Mouse (Mus musculus) CH12.LX (cell line): ENCODE measurements at regions not wholly inside any gene's neighbourhood (a gene's known extent, or its start where the extent isn't known, plus 50 kb on each side); places are given as distances from the start of the nearest gene placed in this dataset.

ENCODE experiments used
- DNase-seq: peaks from one replicate; pipeline ENCODE4 v3.0.0-alpha.2; 2013; ENCODE audit errors: extremely low read depth
- H3K27ac ChIP-seq: 2 replicates; pipeline ENCODE4 v1.5.1; 2012; ENCODE audit warnings: low read depth, mild to moderate bottlenecking, control low read depth, moderate library complexity; ENCODE audit not compliant: insufficient read depth
- H3K27me3 ChIP-seq: replicated peaks from 2 replicates; pipeline ENCODE3; 2012; ENCODE audit warnings: inconsistent platforms
- H3K36me3 ChIP-seq, 2 experiments: replicated peaks in 1 of 2; 2 replicates each; pipeline versions ENCODE3 to v1.6.1; 2012; ENCODE audit warnings: inconsistent platforms in 1 of 2, low read length in 1 of 2, mild to moderate bottlenecking in 1 of 2, mixed read lengths in 1 of 2, moderate library complexity in 1 of 2; ENCODE audit not compliant: control insufficient read depth in 1 of 2, insufficient read depth in 1 of 2
- H3K4me1 ChIP-seq, 2 experiments: 2 replicates each; pipeline ENCODE4 v1.6.1; 2012; ENCODE audit warnings: inconsistent platforms in 1 of 2, moderate library complexity in 1 of 2; ENCODE audit not compliant: insufficient read depth in 2 of 2, control insufficient read depth in 1 of 2
- H3K4me2 ChIP-seq: 2 replicates; pipeline ENCODE4 v1.6.1; 2012; ENCODE audit warnings: low read depth, mild to moderate bottlenecking, control low read depth; ENCODE audit not compliant: poor library complexity, insufficient read depth, severe bottlenecking
- H3K4me3 ChIP-seq, 3 experiments: fragments of 150-350 bp in 1 of 3; sonication (generic) in 1 of 3; replicated peaks in 1 of 3; 2 replicates each; pipeline versions ENCODE3 to v1.5.1; 2011 to 2012; ENCODE audit warnings: low read depth in 2 of 3, low read length in 2 of 3, mild to moderate bottlenecking in 2 of 3, moderate library complexity in 2 of 3, control low read depth in 1 of 3, improper control_type of control experiment in 1 of 3, inconsistent platforms in 1 of 3, mixed read lengths in 1 of 3; ENCODE audit not compliant: poor library complexity in 1 of 3
- H3K79me2 ChIP-seq: replicated peaks from 2 replicates; pipeline ENCODE4 v1.6.1; 2012; ENCODE audit warnings: mild to moderate bottlenecking, moderate library complexity; ENCODE audit not compliant: control insufficient read depth, poor library complexity, insufficient read depth, severe bottlenecking; ENCODE audit errors: extremely low read depth
- H3K9ac ChIP-seq: 2 replicates; pipeline ENCODE4 v1.6.1; 2012; ENCODE audit warnings: low read depth, mild to moderate bottlenecking, control low read depth, moderate library complexity; ENCODE audit not compliant: insufficient read depth
- H3K9me3 ChIP-seq: replicated peaks from 2 replicates; pipeline ENCODE3; 2012; ENCODE audit warnings: low read length, inconsistent platforms, mixed read lengths
- BHLHE40 ChIP-seq: IDR thresholded peaks from 2 replicates; pipeline ENCODE4 v1.6.1; 2011; ENCODE audit warnings: mild to moderate bottlenecking, low read depth, low read length, improper control_type of control experiment
- CHD2 ChIP-seq: IDR thresholded peaks from 2 replicates; pipeline ENCODE4 v1.6.1; 2011; ENCODE audit warnings: low read length, improper control_type of control experiment
- CTCF ChIP-seq, 2 experiments: IDR thresholded peaks in 1 of 2; conservative IDR thresholded peaks in 1 of 2; 2 replicates each; pipeline ENCODE4 v1.5.1; 2011 to 2012; ENCODE audit warnings: low read depth in 2 of 2, low read length in 2 of 2, improper control_type of control experiment in 1 of 2, inconsistent platforms in 1 of 2, mild to moderate bottlenecking in 1 of 2, moderate library complexity in 1 of 2
- EP300 ChIP-seq: IDR thresholded peaks from 2 replicates; pipeline ENCODE4 v1.6.1; 2011; ENCODE audit warnings: low read length, improper control_type of control experiment
- ETS1 ChIP-seq: conservative IDR thresholded peaks from 2 replicates; pipeline ENCODE4 v1.6.1; 2012; ENCODE audit warnings: low read depth, mild to moderate bottlenecking, inconsistent platforms, low read length, improper control_type of control experiment, moderate library complexity
- GABPA ChIP-seq: IDR thresholded peaks from 2 replicates; pipeline ENCODE4 v1.6.1; 2012; ENCODE audit warnings: low read depth, low read length, improper control_type of control experiment, inconsistent platforms; ENCODE audit not compliant: insufficient replicate concordance
- IRF4 ChIP-seq: IDR thresholded peaks from 2 replicates; pipeline ENCODE4 v1.6.1; 2014; ENCODE audit warnings: low read depth, mild to moderate bottlenecking, inconsistent platforms, low read length, improper control_type of control experiment
- JUND ChIP-seq: conservative IDR thresholded peaks from 2 replicates; pipeline ENCODE4 v1.6.1; 2011; ENCODE audit warnings: low read depth, low read length, improper control_type of control experiment
- MAFK ChIP-seq: IDR thresholded peaks from 2 replicates; pipeline ENCODE4 v1.6.1; 2011; ENCODE audit warnings: low read length, improper control_type of control experiment; ENCODE audit not compliant: insufficient replicate concordance
- MAX ChIP-seq: IDR thresholded peaks from 2 replicates; pipeline ENCODE4 v1.6.1; 2011; ENCODE audit warnings: low read length, improper control_type of control experiment
- MXI1 ChIP-seq: IDR thresholded peaks from 2 replicates; pipeline ENCODE4 v1.6.1; 2011; ENCODE audit warnings: mild to moderate bottlenecking, low read depth, low read length, improper control_type of control experiment
- NELFE ChIP-seq: IDR thresholded peaks from 2 replicates; pipeline ENCODE4 v1.6.1; 2011; ENCODE audit warnings: low read depth, low read length, improper control_type of control experiment
- NRF1 ChIP-seq: IDR thresholded peaks from 2 replicates; pipeline ENCODE4 v1.6.1; 2014; ENCODE audit warnings: low read depth, mild to moderate bottlenecking, inconsistent platforms, low read length, improper control_type of control experiment, moderate library complexity
- PAX5 ChIP-seq: IDR thresholded peaks from 2 replicates; pipeline ENCODE4 v1.6.1; 2012; ENCODE audit warnings: low read length, inconsistent platforms, mixed read lengths
- POLR2A ChIP-seq: IDR thresholded peaks from 2 replicates; pipeline ENCODE4 v1.6.1; 2011; ENCODE audit warnings: low read depth, mild to moderate bottlenecking, improper control_type of control experiment, low read length
- RCOR1 ChIP-seq: conservative IDR thresholded peaks from 2 replicates; pipeline ENCODE4 v1.6.1; 2012; ENCODE audit warnings: low read depth, mild to moderate bottlenecking, inconsistent platforms, low read length, improper control_type of control experiment
- SMC3 ChIP-seq: IDR thresholded peaks from 2 replicates; pipeline ENCODE4 v1.6.1; 2011; ENCODE audit warnings: low read depth, low read length, improper control_type of control experiment
- UBTF ChIP-seq: IDR thresholded peaks from 2 replicates; pipeline ENCODE4 v1.6.1; 2012; ENCODE audit warnings: low read depth, mild to moderate bottlenecking, inconsistent platforms, low read length, improper control_type of control experiment, moderate library complexity
- USF1 ChIP-seq: IDR thresholded peaks from 2 replicates; pipeline ENCODE4 v1.6.1; 2014; ENCODE audit warnings: low read depth, mild to moderate bottlenecking, inconsistent platforms, low read length, improper control_type of control experiment
- ZC3H11A ChIP-seq: IDR thresholded peaks from 2 replicates; pipeline ENCODE4 v1.6.1; 2012; ENCODE audit warnings: low read depth, mild to moderate bottlenecking, inconsistent platforms, low read length, improper control_type of control experiment
- ZKSCAN1 ChIP-seq: IDR thresholded peaks from 2 replicates; pipeline ENCODE4 v1.6.1; 2012; ENCODE audit warnings: low read depth, inconsistent platforms, low read length, improper control_type of control experiment, borderline replicate concordance
- ZNF384 ChIP-seq: IDR thresholded peaks from 2 replicates; pipeline ENCODE4 v1.6.1; 2012; ENCODE audit warnings: low read depth, low read length, improper control_type of control experiment, inconsistent platforms
- dilution Hi-C: fragments of 300-500 bp; cut with MboI; formaldehyde crosslinking; loops from 2 replicates; pipeline ENCODE4 v1.14.3; 2020; ENCODE audit warnings: low sequenced_read_pairs; ENCODE audit not compliant: extremely low pct_unique_long_range_greater_than_20kb, extremely low pct_ligation_motif_present
- in situ Hi-C: fragments of 300-500 bp; cut with MboI; formaldehyde crosslinking; loops from 3 replicates; pipeline ENCODE4 v1.14.3; 2019; ENCODE audit warnings: low sequenced_read_pairs, low pct_ligation_motif_present, low pct_unique_long_range_greater_than_20kb, mixed read lengths

DNA sequence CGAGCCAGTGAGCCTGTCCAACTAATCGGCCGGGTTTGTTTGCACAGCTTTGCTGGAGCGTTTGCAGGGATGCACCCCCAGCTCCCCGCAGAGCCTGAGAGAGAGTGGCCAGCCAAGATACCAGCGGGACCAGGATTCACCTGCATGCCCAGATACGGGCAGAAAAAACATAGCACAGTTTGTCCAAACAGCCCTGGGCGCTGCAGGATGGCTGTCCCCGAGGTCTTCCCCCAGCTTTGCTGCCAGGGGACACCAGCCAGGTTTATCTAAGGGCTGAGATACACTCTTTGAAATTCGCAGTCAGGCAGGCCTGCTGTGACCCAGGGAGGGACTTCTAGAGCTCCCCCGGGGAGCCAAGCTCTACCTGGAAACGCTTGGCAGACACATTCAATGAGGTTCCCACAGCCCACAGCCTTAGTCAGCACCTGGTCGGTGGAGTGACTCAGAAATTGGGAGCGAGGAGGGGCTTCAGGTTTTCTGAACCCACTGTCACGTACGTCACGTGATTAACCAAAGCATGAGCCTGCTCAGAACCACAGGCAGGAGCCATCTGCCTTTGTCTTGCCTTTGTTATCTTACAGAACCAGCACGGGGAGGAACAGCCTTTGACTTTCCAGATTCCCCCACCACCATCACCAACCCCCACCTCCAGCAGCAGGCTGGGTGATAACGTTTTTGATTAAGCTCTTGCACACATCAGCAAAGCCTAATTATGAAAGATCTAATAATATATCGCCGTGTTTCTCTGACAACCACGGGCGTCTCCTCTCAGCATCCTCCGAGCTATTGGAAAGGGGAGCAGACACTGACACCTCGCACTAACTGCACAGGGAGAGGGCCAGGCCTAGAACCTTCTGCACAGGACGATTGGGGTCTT lies 172.1 kb downstream of the Efnb2 start:
- in situ Hi-C loops: no loop called here
- no peaks in the 10 kb centered on the region for H3K4me1 ChIP-seq
- H3K4me3 ChIP-seq: no peak overlapping the region
- dilution Hi-C loops: no loop called here
- no peak for TF ChIP-seq IRF4
- TF ChIP-seq RCOR1: no peak
- TF ChIP-seq CHD2: no peak
- TF ChIP-seq JUND: no peak
- no peak for TF ChIP-seq POLR2A
- TF ChIP-seq PAX5: no peak
- no peak for TF ChIP-seq ETS1
- TF ChIP-seq USF1: no peak
- no peak for TF ChIP-seq ZKSCAN1
- H3K27ac ChIP-seq: no peak overlapping the region
- DNase-seq: no peak
- no peak overlapping the region for H3K9ac ChIP-seq
- no peak overlapping the region for H3K4me2 ChIP-seq
- no peaks in the 10 kb centered on the region for H3K27me3 ChIP-seq
- no peaks in the 10 kb centered on the region for H3K79me2 ChIP-seq
- peaks cover 66% of the 10 kb centered on the region for H3K9me3 ChIP-seq
- no peaks in the 10 kb centered on the region for H3K36me3 ChIP-seq

DNA sequence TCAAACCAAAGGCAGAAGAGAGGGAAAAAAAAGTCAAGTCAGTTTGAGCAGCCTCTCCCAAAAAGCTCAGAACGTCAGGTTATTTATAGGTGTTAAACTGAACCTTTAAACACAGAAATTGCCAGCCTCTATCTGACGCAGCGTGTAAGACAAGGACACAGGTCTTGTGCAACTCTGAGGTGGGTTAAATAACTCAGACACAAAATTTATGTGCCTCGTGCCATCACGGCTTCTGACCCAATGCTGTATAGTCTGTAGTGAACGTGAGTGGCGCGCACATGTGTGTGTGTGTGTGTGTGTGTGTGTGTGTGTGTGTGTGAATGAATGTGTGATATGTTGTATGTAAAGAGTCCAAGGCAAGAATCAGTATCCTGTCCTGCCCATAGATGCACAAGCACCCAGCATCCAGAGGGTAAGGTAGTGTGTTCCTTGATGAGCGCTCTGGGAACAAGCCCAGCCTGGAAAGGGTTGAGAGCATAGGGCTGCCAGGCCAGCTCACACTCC lies 172.8 kb downstream of the Efnb2 start:
- no peaks in the 10 kb centered on the region for H3K27me3 ChIP-seq
- dilution Hi-C loops (no loop called here), in situ Hi-C loops (no loop called here)
- no peaks in the 10 kb centered on the region for H3K79me2 ChIP-seq
- no peak overlapping the region for H3K4me3 ChIP-seq
- H3K36me3 ChIP-seq: no peaks in the 10 kb centered on the region
- no peak for DNase-seq
- H3K4me1 ChIP-seq: no peaks in the 10 kb centered on the region
- H3K4me2 ChIP-seq: no peak overlapping the region
- peaks cover 67% of the 10 kb centered on the region for H3K9me3 ChIP-seq
- H3K27ac ChIP-seq: no peak overlapping the region
- no peak for TF ChIP-seq JUND
- TF ChIP-seq MXI1: no peak
- H3K9ac ChIP-seq: no peak overlapping the region

DNA sequence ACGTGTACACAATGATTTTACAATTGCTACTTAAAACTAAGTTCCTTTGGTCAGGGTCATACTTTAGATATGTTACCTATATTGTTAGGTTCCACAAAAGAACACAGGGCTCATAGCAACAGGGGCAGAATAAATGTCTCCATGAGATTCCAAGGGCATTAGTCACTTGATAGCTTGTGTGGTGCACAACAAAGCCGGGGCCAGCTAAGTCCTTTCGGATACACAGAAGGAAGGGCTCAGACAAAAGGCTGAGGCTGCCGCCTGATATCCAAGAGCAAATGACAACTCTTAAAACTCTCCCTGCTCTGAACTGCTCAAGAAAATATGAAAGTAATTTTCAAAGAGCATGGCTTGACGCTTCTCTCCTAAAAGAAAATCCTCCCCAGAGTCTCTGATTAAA lies 173.3 kb downstream of the Efnb2 start:
- H3K4me3 ChIP-seq: no peak overlapping the region
- dilution Hi-C loops (no loop called here), in situ Hi-C loops (no loop called here)
- no peaks in the 10 kb centered on the region for H3K79me2 ChIP-seq
- no peaks in the 10 kb centered on the region for H3K4me1 ChIP-seq
- DNase-seq: no peak
- no peak overlapping the region for H3K4me2 ChIP-seq
- H3K27ac ChIP-seq: no peak overlapping the region
- H3K36me3 ChIP-seq: no peaks in the 10 kb centered on the region
- H3K9me3 ChIP-seq: peaks cover 71% of the 10 kb centered on the region
- no peaks in the 10 kb centered on the region for H3K27me3 ChIP-seq
- H3K9ac ChIP-seq: no peak overlapping the region
- TF ChIP-seq POLR2A (no peak), ETS1 (no peak), NELFE (no peak), BHLHE40 (no peak), UBTF (no peak), CTCF (conservative IDR thresholded peaks at IDR 0.05 in 1 of 2, IDR thresholded peaks at IDR 0.05 in 1 of 2; ENCODE audit: low read depth in 2 of 2, low read length in 2 of 2) (no peak), SMC3 (no peak), ZC3H11A (no peak), IRF4 (no peak), GABPA (no peak), ZNF384 (no peak), JUND (no peak), NRF1 (no peak), MAFK (no peak), EP300 (no peak), MAX (no peak)
